Mouse (Mus musculus) thymus, adult 2 months (tissue): ENCODE results near the gene Tex26.

Experiments
- CTCF ChIP-seq: fragments of 200-500 bp; IDR thresholded peaks from 2 replicates; pipeline ENCODE4 v1.5.1; 2012; ENCODE audit warnings: mild to moderate bottlenecking, control low read depth, low read length, moderate library complexity, borderline replicate concordance; ENCODE audit not compliant: control insufficient read depth, poor library complexity, insufficient read depth; ENCODE audit errors: extremely low read depth
- POLR2A ChIP-seq: fragments of 200-500 bp; IDR thresholded peaks from 2 replicates; pipeline ENCODE4 v1.6.1; 2012; ENCODE audit warnings: mild to moderate bottlenecking, low read length, control low read depth, moderate library complexity; ENCODE audit not compliant: control insufficient read depth, poor library complexity, insufficient read depth; ENCODE audit errors: extremely low read depth

GRCm38 (mm10) chr5:149465305-149465704 lies 25.8 kb downstream of the Tex26 start:
- TF ChIP-seq CTCF = no peak
- TF ChIP-seq POLR2A = no peak
